Mouse (Mus musculus) right cerebral cortex, postnatal 25 days (tissue): ENCODE data around the gene Sult3a2.
"Not testable (repeated sequence)": the region's sequence is repeated elsewhere in the genome, so short reads cannot be mapped to it uniquely, and the experiment has no call there.

ENCODE experiments used
- DNase-seq: peaks from one replicate; pipeline ENCODE4 v3.0.0; 2022

Gene Sult3a2

DNA sequence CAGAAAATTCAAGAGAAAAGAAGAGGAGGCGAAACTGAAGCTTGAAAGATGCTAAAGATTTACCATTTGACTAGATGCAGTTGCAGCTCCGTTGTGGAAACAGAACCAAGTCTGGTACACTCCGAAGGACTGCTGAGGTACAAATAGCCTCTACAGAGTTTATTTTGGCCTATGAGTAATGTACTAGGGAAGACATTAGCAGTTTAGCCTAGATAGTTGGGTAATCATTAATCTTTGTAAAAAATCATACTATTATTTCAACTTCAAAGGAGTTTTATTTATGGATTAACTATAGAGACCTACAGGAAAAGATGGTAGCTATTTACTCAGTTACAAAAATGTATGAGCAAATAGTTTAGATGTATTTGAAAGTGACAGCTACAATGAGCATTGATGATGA lies at the start of gene Sult3a2:
Gene Sult3a2 (minus strand): TSS at position 101 of the 400 bp plus-strand sequence.
- DNase-seq: no peak

DNA sequence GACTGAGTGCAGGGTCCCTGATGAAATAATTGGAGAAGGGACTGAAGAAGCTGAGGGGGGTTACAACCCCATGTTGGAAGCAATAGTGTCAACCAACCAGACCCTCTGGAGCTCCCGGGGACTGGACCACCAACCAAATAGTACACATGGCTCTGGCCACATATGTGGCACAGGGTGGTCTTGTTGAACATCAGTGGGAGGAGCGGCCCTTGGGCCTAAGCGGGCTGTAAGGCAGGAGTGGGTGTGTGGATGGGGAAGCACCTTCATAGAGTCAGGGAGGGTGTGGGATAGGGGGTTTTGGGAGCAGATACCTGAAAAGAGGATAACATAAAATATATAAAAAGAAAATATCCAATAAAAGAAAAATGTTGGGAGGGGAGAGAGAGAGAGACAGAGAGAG lies 34.4 kb upstream of the Sult3a2 start:
- no peak for DNase-seq

DNA sequence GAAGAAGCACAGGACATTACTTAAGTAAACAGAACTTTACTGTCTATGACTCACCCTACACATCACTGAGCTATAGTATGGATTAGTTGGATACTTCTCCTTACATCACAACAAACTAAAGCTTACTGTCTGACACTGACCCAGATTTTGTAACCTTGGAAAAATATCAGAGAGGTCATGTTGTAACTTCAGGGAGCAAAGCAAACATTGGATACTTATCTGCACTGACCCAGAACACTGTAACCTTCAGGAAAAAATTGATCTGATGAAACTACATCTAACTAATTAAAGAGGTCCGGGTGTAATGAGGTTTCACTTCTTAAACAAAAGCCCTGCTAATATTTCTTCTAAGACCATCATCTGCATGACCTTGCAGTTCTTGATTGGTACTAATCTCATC lies 30.4 kb upstream of the Sult3a2 start:
- DNase-seq: no peak

DNA sequence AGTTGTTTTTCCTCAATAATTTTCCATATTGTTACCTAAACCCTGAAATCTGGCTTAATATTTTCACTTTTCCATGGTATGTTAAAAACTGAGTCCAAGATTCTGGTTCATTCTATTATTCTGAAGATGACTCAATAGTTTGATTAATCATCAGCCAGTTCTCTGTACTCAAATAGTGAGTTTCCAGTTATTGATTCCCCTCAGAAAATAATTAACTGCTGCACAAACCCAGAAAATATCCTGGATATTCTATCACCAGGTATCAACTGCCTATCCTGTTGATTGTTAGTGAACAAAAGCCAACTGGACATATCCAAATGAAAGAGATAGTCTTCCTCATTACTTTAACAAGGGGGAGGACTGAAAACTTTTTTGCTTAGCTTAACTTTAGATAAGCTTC lies 27.8 kb upstream of the Sult3a2 start:
- DNase-seq: no peak

DNA sequence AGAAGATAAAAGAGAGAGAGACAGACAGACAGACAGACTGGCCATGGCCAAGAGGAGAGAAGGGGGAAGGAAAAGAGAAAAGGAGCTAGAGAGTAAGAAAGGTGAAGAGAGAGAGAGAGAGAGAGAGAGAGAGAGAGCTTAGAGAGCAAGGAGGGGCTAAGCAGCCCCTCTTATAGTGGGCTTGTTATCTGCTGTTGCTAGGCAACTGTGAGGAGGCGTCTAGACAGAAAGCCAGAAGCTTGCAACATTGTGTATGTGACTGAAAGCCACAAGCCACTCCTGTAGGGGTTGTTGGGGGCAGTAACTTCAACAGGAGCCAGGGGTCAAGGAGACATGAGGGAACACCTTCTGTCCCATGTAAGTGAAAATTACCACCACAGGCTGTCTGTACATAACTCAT lies 25.3 kb upstream of the Sult3a2 start:
- DNase-seq: no peak

DNA sequence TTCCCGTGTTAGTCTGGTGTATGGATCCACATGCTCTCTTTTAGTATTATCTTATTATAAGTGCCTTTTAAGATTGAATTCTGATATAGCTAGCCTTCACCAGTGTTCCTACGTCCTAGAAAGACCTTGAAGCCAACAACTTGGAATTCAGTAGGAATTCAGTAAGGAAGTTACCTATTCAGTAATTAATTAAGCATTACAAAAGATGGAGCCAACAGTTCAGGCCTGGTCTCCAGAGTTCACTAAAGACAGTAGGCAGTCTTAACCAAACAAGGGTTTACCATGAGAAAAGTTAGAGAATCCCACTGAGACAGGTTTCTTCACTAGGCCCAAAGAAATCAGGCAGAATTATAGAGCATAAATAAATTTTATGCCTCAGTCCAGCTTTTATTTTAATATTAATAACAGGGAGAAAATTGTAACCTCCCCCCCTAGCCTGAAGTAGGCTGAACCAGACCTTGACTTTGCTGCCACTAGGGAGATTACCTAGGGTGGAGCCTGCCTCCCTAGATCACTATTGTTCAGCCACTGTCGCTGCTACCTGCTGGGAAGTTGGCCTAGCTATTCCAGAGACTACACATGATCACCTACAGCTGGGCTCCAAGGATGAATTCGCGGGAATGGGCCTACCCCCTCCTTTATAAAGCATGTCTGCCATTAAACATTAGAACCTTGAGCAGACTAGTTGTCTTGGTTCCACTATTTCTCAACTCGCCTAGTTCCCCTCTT lies 10.9 kb upstream of the Sult3a2 start:
- not testable (repeated sequence) for DNase-seq

DNA sequence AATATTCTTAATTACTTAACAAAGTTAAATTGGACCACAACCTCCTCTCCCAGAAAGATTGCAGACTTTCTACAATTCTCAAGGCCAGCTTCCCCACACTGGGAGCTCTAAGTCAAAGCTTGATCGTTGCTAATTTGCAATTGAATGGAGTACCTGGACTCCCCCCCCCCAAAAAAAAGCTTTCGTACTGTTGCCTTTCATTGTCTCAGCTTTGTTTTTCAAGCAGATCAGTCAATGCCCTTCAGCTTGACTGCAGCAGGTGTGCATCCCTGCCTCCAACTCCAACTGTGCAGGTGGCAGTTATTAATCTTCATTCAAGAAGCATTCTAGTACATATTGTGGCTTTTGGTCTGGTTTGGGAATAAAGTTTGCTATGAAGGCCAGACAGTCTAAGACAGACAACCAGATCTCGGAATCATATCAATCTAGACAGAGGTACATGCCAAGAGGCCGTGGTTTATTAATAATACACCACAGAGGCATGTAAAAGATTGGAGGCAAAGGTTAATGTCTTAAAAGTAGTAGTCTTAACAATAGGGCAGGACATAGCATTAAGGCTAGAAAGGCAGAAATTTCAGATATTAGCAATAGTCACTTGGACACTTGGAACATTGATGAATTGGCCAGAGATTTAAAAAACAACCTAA lies 9.9 kb upstream of the Sult3a2 start:
- not testable (repeated sequence) for DNase-seq

DNA sequence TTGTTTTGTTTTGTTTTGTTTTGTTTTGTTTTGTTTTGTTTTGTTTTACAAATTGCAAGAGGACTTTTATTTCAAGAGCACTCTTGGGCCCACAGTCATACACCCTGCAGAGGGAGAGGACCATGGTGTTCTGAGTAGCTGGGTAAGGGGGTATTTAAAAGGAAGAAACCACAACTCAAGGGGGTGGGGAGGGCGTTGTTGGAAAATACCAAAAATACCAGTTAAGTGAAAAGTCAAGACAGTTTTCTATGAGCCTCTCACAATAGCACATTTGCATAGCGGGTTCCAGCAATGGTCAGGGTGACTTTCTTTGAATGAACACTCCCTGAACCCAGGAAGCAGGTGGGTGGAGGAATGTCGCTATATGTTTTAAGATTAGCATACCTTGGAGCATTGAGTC lies 5.7 kb upstream of the Sult3a2 start:
- DNase-seq: not testable (repeated sequence)

DNA sequence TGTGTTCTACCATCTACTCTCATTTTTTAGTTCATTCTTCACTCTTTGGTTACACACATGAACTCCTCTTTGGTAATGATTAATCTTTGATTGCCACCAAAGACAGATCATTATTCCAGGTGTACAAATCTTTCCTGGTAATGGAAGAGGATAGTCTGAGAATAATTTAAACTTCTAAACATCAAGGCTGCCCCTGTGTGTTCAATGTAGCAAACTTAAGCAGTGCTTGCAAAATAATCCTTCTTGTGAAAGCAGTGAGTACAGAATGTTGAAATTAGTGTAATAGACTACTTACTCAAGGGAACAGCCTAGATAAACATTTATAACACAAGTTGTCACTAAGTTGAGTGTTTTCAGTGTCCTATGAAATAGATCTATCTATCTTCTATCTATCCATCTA lies 1.0 kb upstream of the Sult3a2 start:
- DNase-seq: no peak

DNA sequence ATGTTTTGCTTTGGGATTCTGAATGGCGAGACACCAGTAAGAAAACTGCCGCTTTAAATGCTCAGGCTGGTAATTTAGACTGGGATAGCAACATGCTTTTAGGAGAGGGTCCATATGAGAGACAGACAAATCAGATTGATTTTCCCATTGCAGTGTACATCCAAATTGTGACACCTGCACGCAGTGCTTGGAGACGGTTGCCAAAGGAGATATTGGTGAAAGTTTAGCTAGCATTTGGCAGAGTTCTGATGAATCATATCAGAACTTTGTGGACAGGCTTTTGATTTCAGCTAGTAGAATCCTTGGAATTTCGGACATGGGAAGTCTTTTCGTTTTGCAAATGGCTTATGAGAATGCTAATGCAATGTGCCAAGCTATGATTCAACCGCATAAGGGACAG lies 51.3 kb downstream of the Sult3a2 start:
- not testable (repeated sequence) for DNase-seq

DNA sequence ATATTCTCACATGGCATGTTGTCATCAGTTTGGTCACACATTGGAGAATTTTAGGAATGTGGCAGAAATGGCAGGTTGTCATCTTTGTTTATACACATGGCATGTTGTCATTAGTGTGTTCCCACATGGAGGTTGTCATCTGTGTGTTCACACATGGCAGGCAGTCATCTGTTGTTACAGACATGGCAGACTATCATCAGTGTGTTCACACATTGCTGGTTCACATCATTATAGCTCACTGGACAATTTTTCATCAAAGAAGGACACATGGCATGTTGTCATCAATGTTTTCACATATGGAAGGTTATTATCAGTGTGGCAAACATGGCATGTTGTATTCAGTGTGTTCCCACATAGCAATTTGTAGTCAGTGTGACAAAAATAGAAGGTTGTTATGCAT lies 53.3 kb downstream of the Sult3a2 start:
- no peak for DNase-seq

DNA sequence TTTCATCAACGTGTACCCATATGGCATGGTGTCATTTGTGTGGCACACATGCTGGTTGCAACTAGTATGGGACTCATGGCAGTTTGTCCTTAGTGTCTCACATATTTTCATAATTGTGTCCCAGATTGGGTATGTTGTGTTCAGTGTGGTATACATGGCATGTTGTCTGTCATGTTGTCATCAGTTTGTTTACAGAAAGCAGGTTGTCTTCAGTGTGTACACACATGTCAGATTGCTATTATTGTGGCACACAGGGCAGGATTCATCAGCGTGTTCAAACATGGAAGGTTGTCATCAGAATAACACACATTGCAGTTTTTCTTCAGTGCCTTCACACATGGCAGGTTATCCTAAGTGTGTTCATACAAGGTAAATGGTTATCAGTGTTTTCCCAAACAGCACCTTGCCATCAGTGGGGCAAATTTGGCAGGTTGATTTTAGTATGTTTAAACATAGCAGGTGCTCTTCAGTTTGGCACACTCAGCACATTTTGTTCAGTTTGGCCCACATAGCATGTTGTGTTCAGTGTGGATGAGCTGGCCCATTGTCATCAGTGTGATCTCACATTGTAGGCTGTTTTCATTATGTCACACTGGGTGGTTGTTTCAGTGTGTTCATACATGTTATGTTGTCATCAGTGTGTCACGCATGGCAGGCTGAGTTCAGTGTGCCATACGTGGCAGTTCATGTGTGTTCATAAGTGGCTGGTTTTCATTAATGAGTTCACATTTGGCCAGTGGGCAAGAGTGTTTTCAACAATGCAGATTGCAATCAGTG lies 53.9 kb downstream of the Sult3a2 start:
- DNase-seq: no peak

DNA sequence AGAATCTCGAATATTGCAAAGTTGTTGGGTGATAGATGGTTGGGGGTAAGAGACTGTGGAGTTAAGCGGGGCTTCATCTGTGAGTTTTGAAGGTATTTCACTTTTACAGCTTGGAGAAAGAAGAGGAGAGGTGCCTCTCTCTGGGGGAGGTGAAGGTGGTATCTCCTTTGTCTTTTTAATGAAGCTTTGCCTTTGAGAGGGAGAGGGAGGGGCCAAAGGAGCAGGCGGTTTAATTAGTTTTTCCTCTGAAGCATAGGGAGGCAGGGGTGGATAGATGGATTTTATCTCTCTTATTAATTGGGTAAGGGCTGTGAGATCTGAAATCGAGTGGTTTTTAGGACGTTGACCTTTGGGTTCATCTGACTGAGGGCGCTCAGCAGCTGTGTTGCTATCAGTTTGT lies 62.7 kb downstream of the Sult3a2 start:
- DNase-seq: no peak

DNA sequence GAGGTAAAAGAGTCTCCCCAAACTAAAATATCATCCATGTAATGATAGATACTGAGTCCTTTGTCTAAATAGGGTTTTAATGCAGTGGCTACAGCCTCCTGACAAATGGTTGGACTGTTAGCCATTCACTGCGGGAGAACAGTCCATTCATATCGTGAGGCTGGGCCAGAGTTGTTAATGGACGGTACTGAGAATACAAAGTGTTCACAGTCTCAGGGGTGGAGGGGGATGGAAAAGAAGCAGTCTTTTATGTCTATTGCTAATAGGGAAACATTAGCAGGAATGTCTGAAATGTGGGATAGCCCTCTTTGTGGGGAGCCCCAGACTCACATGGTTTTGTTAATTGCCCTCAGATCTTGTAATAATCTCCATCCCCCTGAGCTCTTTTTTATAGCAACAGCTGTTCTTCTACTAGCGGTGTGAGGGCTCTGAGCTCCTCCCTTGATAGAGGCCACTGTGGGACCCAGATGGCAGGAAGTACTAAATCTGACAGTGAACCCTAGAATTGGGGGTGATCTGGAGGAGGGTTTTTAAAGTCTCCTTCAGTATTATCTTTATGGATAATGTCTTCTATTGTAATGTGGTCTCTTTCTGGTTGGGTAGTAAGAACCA lies 64.6 kb downstream of the Sult3a2 start:
- no peak for DNase-seq
